7 mouse cellular contexts compared by ENCODE assay signal in genomic region chr3:31095491-31096154, GRCm38 (mm10). TPM values are rescaled to one million over a fixed set of nuclear protein-coding genes. Genes with fewer than 3 reads are reported as not detected.
DNase-seq lines count a peak whose midpoint lies in the region; ATAC-seq and TF ChIP-seq lines count a peak whose summit lies in the region.

No protein-coding gene starts in this region.

- under 1% methylated on average over 33 of the region's 33 CpGs for WGBS in intestine, embryonic 14.5 days
- under 1% methylated on average over 32 of the region's 33 CpGs for WGBS in small intestine, adult 2 months

- H3K27ac ChIP-seq in intestine, embryonic 14.5 days (ENCODE audit: low read depth) = peak overlapping the region; percentile 99
- peak overlapping the region; percentile 80 for H3K27ac ChIP-seq in small intestine, adult 2 months (ENCODE audit: insufficient read depth, low read depth, low read length)

- ATAC-seq in intestine, embryonic 14.5 days (replicated peaks; ENCODE audit: low FRiP score, low TSS enrichment, low read depth) = peak; percentile 4; the same call in 1 of the 2 replicates

- H3K36me3 ChIP-seq in intestine, embryonic 14.5 days (ENCODE audit: control insufficient read depth, insufficient read depth, low read length) = peaks cover 11% of the 10 kb centered on the region
- peaks cover 9% of the 10 kb centered on the region for H3K36me3 ChIP-seq in small intestine, adult 2 months (ENCODE audit: control insufficient read depth, insufficient read depth, low read length)

- no peak for TF ChIP-seq CTCF in small intestine, adult 2 months (IDR thresholded peaks at IDR 0.05; ENCODE audit: extremely low read depth, insufficient read length, insufficient replicate concordance, low read depth, low read length)

- H3K4me1 ChIP-seq in intestine, embryonic 14.5 days (replicated peaks; ENCODE audit: control insufficient read depth, insufficient read depth, low read length) = peaks cover 36% of the 10 kb centered on the region
- H3K4me1 ChIP-seq in small intestine, adult 2 months (ENCODE audit: control insufficient read depth, insufficient read depth, insufficient read length, low read length) = peaks cover 14% of the 10 kb centered on the region

- intact Hi-C loops in left cerebral cortex, postnatal 4 days (cut with DNase I) = no loop called here

- H3K4me3 ChIP-seq in intestine, embryonic 14.5 days (ENCODE audit: low read depth, low read length) = peak overlapping the region; percentile 63
- H3K4me3 ChIP-seq in small intestine, adult 2 months (ENCODE audit: low read depth, low read length) = peak overlapping the region; percentile 88

- no peaks in the 10 kb centered on the region for H3K27me3 ChIP-seq in intestine, embryonic 14.5 days (replicated peaks; ENCODE audit: control insufficient read depth, insufficient read depth, low read length)
- no peaks in the 10 kb centered on the region for H3K27me3 ChIP-seq in small intestine, adult 2 months (ENCODE audit: control insufficient read depth, insufficient read depth, low read length)

- no peaks in the 10 kb centered on the region for H3K9me3 ChIP-seq in intestine, embryonic 14.5 days (ENCODE audit: control insufficient read depth, low read length)

- no peak for TF ChIP-seq POLR2A in small intestine, adult 2 months (IDR thresholded peaks at IDR 0.05; ENCODE audit: low read depth, low read length)

- H3K4me2 ChIP-seq in intestine, embryonic 14.5 days (ENCODE audit: low read length) = peak overlapping the region; percentile 73

- peak; percentile 52 for DNase-seq in R1 (ENCODE audit: low read depth, low spot score)
- DNase-seq in cerebellum, postnatal 36 days = peak; percentile 45 to 50
- peak; percentile 53 for DNase-seq in gastrocnemius, postnatal 25 days
- DNase-seq in intestine, embryonic 14.5 days (ENCODE audit: low spot score) = peak; percentile 76
- peak; percentile 54 for DNase-seq in left cerebral cortex, postnatal 4 days
- peak; percentile 44 for DNase-seq in mesoderm, embryonic 11.5 days (ENCODE audit: low read depth, low spot score)

- peak overlapping the region; percentile 79 for H3K9ac ChIP-seq in intestine, embryonic 14.5 days (ENCODE audit: low read length)

RNA-seq across cellular contexts. Expression of gene Skil, which starts 0.8 kb away (rescaled TPM):
- total RNA-seq in gastrocnemius, postnatal 25 days (2021) = 10 to 100 TPM; 11.4 to 11.8 TPM
- polyA plus RNA-seq in intestine, embryonic 14.5 days (2014; fragmentation: Nextera tagmentation; extraction: Ambion mirVana) = 23.6 and 25.0 TPM in 2 replicates
- total RNA-seq in left cerebral cortex, postnatal 4 days (2021) = 10 to 100 TPM; 51.4 to 52.7 TPM
- polyA plus RNA-seq in small intestine, adult 2 months (2012; rRNA removed) = 3.4 and 8.5 TPM in 2 replicates

RNA-seq across cellular contexts. Expression of gene Cldn11, which starts 54.1 kb away (rescaled TPM):
- under 1 TPM; 0.15 to 0.88 TPM for total RNA-seq in gastrocnemius, postnatal 25 days (2021)
- polyA plus RNA-seq in intestine, embryonic 14.5 days (2014; fragmentation: Nextera tagmentation; extraction: Ambion mirVana) = 6.1 and 10.0 TPM in 2 replicates
- total RNA-seq in left cerebral cortex, postnatal 4 days (2021) = 10 to 100 TPM; 14.1 to 17.3 TPM
- 0.06 and 0.42 TPM in 2 replicates for polyA plus RNA-seq in small intestine, adult 2 months (2012; rRNA removed)

Comparison
In these comparisons a context has a peak if more than half of its experiments do, and no peak if none do; other contexts are left out.
1. Peak in every context shown above with its lines: DNase-seq, ATAC-seq, H3K4me3 ChIP-seq and H3K27ac ChIP-seq.
2. RNA of gene Skil, which starts 0.8 kb away (total RNA-seq): 51.4 to 52.7 TPM in left cerebral cortex, postnatal 4 days; 11.4 to 11.8 TPM in gastrocnemius, postnatal 25 days; every median in the first group is over 4 times any median in the second.
3. RNA of gene Cldn11, which starts 54.1 kb away (total RNA-seq): 14.1 to 17.3 TPM in left cerebral cortex, postnatal 4 days; 0.15 to 0.88 TPM in gastrocnemius, postnatal 25 days; every median in the first group is over 4 times any median in the second.